Mouse (Mus musculus): ENCODE results near the gene Maml1. TPM values are rescaled to one million over a fixed set of nuclear protein-coding genes. Genes with fewer than 3 reads are reported as not detected.
A peak's percentile ranks its signal among the peaks of the same experiment; 100 is the strongest.

Gene Maml1
- polyA plus RNA-seq, 1 experiment from 2014 or later: 7.2 TPM

DNA sequence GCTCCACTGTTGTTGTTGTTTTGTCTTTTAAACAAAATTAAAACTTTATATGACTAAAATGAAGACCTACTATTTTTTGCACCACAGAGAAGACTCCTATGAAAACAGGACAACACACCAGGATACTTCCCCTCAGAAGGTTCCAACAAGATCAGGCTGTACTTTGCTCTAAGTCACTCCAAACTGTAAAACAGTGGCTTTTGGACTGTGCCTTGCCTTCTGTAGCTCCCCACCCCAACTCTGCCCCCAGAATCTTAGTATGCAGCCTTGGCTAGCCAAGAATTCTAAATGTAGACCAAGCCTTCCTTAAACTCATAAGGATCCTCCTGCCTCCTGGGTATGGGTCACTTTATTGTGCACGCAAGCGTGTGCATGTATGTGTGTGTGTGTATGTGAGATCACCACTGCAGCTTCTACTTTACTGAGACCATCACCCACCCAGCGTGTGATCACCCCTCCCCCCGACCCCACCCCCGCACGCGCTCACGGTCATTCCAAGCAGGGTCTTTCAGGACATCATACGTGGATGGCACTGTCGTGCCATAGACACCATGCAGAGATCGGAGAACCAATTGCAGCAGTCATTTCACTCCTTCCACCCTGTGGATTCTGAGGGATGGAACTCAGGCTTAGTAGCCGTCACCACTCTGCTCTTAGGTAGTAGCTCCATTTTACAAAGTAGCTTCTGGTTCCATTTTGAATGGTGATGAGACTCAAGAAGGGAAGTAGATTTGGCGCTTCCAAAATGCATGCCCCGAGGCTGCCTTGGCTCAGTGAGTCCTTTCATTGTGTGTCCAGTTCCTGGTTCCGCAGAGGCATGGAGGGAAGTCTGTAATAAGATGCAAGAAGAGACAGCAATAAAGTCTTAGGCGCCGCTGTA lies 68.1 kb downstream of the Maml1 start:
- Histone ChIP-seq H3K4me3 (peak overlapping the region; percentile 89), H3K27ac (replicated peaks) (peak overlapping the region; percentile 94), H3K4me1 (peaks cover 50% of the 10 kb centered on the region), H3K9me3 (no peaks in the 10 kb centered on the region), H3K27me3 (replicated peaks; ENCODE audit: low read depth, poor library complexity, severe bottlenecking) (peaks cover 28% of the 10 kb centered on the region), H3K36me3 (replicated peaks) (no peaks in the 10 kb centered on the region)
- peak; percentile 43 for DNase-seq (ENCODE audit: low spot score)
- 7% methylated on average over 17 of the region's 17 CpGs for WGBS

DNA sequence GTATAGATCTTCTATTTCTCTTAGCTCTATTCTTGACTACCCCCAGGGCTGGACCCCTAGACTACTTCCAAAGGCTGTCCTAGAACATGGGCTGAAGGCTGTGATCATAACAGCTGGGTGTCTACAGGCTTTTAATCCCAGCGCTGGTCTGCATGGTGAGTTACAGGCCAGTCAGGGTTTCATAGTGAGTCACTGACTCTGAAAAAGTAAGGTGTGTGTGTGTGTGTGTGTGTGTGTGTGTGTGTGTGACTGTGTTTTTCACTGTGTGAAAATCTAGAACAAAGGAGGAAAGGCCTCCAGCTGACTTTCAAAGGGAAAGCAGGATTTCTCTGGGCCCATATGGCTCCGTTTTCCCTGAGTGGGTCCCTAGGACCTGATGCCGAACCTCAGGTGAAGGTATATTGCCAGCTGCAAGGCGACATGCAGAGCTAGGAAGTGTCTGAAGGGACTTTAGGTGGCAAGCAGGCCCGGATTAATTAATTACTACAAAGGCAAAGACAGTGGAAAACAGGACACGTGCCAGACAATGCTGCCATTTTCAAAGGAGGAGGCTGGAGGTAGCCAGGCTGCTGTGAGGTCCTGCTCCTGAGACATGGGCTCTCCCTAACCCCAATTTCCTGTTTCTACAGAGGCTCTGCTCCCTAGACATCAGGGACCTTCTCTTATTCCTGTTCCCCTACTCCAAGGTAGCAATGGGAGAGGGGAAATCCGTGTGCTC lies 69.4 kb downstream of the Maml1 start:
- WGBS: 58% methylated on average over 7 of the region's 7 CpGs
- Histone ChIP-seq H3K4me3 (no peak overlapping the region), H3K9me3 (no peaks in the 10 kb centered on the region), H3K27ac (replicated peaks) (no peak overlapping the region), H3K36me3 (replicated peaks) (no peaks in the 10 kb centered on the region), H3K4me1 (peaks cover 42% of the 10 kb centered on the region), H3K27me3 (replicated peaks; ENCODE audit: low read depth, poor library complexity, severe bottlenecking) (peaks cover 28% of the 10 kb centered on the region)
- no peak for DNase-seq (ENCODE audit: low spot score)

DNA sequence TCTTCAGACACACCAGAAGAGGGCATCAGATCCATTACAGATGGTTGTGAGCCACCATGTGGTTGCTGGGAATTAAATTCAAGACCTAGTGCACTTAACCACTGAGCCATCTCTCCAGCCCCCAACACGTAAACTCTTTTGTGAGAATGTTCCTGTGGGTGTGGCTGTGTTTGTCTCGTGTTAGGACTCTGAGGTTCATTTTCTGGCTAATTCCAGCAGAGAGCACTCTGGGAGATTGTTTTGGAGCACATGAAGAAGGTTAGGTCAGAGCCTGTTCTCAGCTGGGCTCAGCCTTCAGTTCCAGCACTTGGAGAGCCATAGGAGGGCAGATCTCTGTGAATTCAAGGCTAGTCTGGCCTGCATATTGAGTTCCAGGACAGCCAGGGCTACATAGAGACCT lies 72.3 kb downstream of the Maml1 start:
- H3K27ac ChIP-seq (replicated peaks): no peak overlapping the region
- H3K4me1 ChIP-seq: peaks cover 40% of the 10 kb centered on the region
- no peak for DNase-seq (ENCODE audit: low spot score)
- peaks cover 16% of the 10 kb centered on the region for H3K27me3 ChIP-seq (replicated peaks; ENCODE audit: low read depth, poor library complexity, severe bottlenecking)
- H3K4me3 ChIP-seq: no peak overlapping the region
- 57% methylated on average over 2 of the region's 2 CpGs for WGBS
- no peaks in the 10 kb centered on the region for H3K9me3 ChIP-seq
- H3K36me3 ChIP-seq (replicated peaks): no peaks in the 10 kb centered on the region

DNA sequence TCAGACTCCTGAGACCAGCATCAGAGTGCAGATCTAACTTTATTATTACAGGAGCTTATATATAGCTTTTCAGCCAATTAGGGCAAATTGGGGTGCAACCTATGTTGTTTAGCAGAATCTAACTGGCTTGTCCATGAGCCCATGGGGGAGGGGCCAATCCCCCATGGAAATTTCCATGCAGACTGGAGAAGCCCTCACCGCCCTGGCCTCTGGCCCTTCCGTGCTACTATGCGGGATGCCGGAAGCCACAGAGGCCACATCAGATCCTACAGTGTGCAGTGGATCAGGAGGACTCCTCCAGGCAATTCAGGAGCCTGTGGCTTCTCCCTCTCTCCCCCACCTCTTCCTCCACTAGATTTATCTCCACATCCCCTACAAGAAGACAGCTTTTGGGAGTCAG lies 74.3 kb downstream of the Maml1 start:
- Histone ChIP-seq H3K4me3 (no peak overlapping the region), H3K27ac (replicated peaks) (no peak overlapping the region), H3K36me3 (replicated peaks) (no peaks in the 10 kb centered on the region), H3K27me3 (replicated peaks; ENCODE audit: low read depth, poor library complexity, severe bottlenecking) (peaks cover 5% of the 10 kb centered on the region; the same call in 1 of the 2 replicates), H3K4me1 (peaks cover 28% of the 10 kb centered on the region), H3K9me3 (no peaks in the 10 kb centered on the region)
- 46% methylated on average over 4 of the region's 4 CpGs for WGBS
- DNase-seq (ENCODE audit: low spot score): no peak

DNA sequence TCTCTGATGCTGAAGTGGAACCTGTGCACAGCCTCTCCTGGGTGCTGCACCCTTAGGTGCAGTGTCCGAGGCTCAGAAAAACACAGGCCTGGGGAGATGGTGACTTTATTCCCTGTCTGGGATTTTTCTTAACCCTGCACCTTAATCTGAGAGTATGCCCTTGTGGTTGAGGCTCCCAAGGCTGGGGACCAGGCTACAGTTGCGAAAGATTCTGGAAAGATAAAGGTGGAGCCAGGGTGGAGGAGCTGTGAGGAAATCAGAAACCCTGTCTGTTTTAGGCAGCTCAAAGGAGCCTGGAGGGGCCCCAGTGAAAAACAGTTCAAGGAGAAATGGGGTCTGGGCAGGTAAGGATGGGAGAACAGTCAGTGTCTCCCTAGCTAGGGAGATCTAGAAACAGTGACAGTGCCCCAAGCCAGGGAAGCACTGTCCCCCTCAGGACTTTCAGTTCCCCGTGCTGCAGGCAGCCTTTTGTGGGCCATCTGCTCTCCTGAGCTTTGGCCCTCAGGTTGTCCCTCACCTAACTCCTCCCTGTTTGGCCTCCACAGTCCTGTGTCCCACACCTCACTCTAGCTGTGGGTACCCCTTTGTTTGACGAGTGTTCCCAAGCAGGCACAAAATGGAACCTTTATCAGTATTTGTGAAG lies 75.3 kb downstream of the Maml1 start:
- H3K4me1 ChIP-seq: peaks cover 28% of the 10 kb centered on the region
- no peak for DNase-seq (ENCODE audit: low spot score)
- no peaks in the 10 kb centered on the region for H3K27me3 ChIP-seq (replicated peaks; ENCODE audit: low read depth, poor library complexity, severe bottlenecking)
- no peaks in the 10 kb centered on the region for H3K36me3 ChIP-seq (replicated peaks)
- H3K9me3 ChIP-seq: no peaks in the 10 kb centered on the region
- 0 out of 2 replicates have a peak overlapping the region, but pooled peaks have one; percentile 5 for H3K27ac ChIP-seq (replicated peaks)
- 74% methylated on average over 4 of the region's 4 CpGs for whole genome bisulfite sequencing
- H3K4me3 ChIP-seq: no peak overlapping the region

DNA sequence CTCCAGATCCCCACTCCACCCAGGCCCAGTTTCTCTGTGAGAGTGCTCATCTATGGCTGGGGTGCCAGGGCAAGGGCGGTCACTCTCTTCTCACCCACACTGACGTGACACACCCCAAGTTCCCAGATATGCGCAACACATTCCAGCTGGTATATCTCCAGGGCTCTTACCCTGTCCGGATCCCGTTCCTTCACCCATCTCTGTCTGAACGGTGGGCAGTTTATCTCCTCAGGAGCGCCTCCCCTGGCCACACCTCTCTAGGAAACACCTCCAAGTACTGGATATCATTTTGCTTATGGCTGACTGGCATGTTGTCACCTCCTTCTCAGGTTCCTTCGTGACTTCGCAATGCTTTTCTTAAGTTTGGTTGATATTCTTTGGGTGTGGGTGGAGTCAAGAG lies 76.5 kb downstream of the Maml1 start:
- Histone ChIP-seq H3K27me3 (replicated peaks; ENCODE audit: low read depth, poor library complexity, severe bottlenecking) (no peaks in the 10 kb centered on the region), H3K4me1 (peaks cover 36% of the 10 kb centered on the region), H3K36me3 (replicated peaks) (no peaks in the 10 kb centered on the region), H3K4me3 (no peak overlapping the region), H3K27ac (replicated peaks) (no peak overlapping the region), H3K9me3 (no peaks in the 10 kb centered on the region)
- 20% methylated on average over 9 of the region's 9 CpGs for WGBS
- no peak for DNase-seq (ENCODE audit: low spot score)

DNA sequence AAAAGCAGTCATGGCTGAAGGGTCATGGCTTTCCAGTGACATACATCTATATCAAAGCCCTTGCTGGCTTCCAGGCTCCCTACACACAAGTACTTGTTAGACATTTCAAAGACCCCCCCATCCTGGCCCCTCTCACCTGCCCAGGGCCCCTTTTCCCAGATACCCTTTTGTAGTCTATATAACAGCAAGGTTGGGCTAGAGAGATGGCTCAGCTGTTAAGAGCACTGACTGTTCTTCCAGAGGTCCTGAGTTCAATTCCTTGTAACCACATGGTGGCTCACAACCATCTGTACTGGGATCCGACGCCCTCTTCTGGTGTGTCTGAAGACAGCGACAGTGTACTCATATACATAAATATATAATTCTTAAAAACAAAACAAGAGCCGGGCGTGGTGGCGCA lies 77.5 kb downstream of the Maml1 start:
- no peak for DNase-seq (ENCODE audit: low spot score)
- Histone ChIP-seq H3K27me3 (replicated peaks; ENCODE audit: low read depth, poor library complexity, severe bottlenecking) (no peaks in the 10 kb centered on the region), H3K4me3 (no peak overlapping the region), H3K9me3 (no peaks in the 10 kb centered on the region), H3K36me3 (replicated peaks) (no peaks in the 10 kb centered on the region), H3K27ac (replicated peaks) (no peak overlapping the region), H3K4me1 (peaks cover 36% of the 10 kb centered on the region)
- WGBS: 89% methylated on average over 6 of the region's 6 CpGs

DNA sequence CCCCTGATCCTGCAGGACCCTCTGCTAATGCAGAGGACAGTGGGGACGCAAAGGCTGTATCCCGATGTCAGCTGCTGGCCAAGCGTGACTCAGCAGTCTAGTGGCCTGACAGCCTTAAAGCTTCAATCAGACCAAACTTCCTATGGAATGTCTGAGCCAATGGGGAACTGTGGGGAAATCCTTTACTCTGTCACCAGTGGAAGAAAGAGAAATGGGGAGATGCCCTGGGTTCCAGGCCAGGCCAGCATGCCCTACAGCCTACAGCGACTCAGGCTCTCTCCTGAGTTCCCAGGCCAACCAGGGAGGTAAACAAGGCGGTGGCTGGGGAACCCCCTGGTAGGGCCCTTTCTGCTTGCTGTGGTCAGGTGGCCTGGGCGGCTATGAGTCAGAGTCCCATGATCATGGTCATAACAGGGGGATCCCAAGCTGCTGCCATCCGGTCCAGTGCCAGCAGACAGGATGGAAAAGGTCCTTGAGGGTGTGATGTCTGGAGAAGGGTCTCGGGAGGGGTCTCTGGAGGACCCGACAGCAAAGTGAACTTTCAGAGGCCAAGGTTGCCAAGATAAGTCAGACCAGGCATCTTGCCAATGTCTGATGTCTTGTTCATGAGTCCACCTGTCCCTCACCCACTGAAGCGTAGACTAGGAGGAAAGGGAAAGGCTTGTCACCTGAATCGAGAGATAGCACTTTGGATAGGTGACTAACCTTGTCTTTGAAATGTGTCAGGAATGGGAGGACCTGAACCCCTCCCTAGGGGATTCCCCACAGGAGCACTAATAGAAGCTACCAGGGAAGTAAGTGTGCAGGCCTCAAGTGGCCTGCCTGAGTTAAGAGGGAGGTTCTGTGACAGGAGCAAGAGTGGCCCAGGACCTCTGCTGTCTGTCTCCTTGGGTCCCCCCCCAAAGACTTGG lies 79.0 kb downstream of the Maml1 start:
- 73% methylated on average over 11 of the region's 11 CpGs for WGBS
- H3K27ac ChIP-seq (replicated peaks): 0 out of 2 replicates have a peak overlapping the region, but pooled peaks have one; percentile 1
- H3K36me3 ChIP-seq (replicated peaks): peaks cover 6% of the 10 kb centered on the region; the same call in 1 of the 2 replicates

DNA sequence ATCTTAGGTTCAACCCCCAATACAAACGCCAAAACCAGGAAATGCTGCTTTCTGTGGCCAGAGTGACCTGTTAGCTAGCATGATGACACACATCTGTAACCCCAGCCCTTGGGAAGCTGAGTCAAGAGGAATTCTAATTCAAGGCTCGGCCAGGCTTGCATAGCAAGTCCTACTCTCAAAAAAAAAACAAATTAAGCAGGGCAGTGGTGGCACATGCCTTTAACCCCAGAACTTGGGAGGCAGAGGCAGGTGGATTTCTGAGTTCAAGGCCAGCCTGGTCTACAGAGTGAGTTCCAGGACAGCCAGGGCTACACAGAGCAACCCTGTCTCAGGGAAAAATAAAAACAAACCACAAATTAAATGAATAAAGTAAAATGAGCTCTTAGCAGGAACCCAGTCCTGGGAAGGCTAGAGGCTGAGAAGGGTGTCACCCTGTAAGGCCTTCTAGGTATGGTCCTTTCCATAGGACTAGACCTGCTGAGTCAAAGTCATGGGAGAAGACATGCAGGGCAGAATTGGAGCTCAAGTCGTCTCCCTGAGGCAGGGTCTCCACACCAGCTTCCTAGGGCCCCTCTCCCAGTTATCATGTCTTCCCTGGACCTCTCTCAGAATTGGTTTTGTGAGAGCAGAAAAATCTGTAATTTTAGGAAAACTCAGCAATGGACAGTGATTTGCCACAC lies 79.9 kb downstream of the Maml1 start:
- no peaks in the 10 kb centered on the region for H3K27me3 ChIP-seq (replicated peaks; ENCODE audit: low read depth, poor library complexity, severe bottlenecking)
- H3K9me3 ChIP-seq: no peaks in the 10 kb centered on the region
- WGBS: 74% methylated on average over 3 of the region's 3 CpGs
- no peak overlapping the region for H3K27ac ChIP-seq (replicated peaks)
- no peak for DNase-seq (ENCODE audit: low spot score)
- peaks cover 37% of the 10 kb centered on the region for H3K4me1 ChIP-seq
- H3K36me3 ChIP-seq (replicated peaks): peaks cover 15% of the 10 kb centered on the region
- no peak overlapping the region for H3K4me3 ChIP-seq

More for the DNA sequence above, 79.0 kb downstream of the Maml1 start:
- H3K9me3 ChIP-seq: no peaks in the 10 kb centered on the region
- DNase-seq (ENCODE audit: low spot score): no peak
- H3K27me3 ChIP-seq (replicated peaks; ENCODE audit: low read depth, poor library complexity, severe bottlenecking): no peaks in the 10 kb centered on the region
- H3K4me1 ChIP-seq: peaks cover 43% of the 10 kb centered on the region
- H3K4me3 ChIP-seq: no peak overlapping the region

DNA sequence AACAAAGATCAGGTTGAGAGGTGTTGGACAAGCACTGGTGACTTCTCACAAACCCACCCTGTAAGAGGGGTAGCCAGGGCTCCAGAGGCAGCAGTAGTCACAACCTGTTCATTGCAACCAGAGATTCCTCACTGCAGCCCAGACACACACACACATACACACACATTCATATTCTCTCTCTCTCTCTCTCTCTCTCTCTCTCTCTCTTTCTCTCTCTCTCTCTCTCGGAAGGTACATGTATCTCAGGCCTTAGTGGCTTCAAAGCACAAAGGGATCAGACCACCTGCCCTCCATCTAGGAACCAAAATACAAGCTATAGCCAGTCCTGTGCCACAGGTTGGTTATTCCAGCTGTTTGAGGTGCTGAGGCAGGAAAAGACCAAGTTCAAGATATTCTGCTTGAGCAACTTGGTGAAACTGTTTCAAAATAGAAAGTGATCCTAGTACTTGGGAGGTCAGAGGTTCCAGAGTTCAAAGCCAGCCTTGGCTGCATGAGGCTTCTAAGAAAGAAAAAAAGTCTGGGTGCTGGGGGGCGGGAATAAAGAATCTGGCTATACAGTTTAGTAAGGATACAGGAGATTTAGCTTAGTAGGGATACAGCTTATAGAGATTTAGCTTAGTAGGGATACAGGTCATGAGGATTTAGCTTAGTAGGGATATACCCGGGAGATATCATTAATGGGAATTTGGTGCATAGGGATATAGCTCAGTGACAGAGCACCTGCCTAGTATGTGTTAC lies 80.6 kb downstream of the Maml1 start:
- DNase-seq (ENCODE audit: low spot score): no peak
- 90% methylated on average over 3 of the region's 3 CpGs for whole genome bisulfite sequencing
- H3K27ac ChIP-seq (replicated peaks): peak overlapping the region; percentile 93
- no peaks in the 10 kb centered on the region for H3K9me3 ChIP-seq
- H3K4me1 ChIP-seq: peaks cover 31% of the 10 kb centered on the region
- H3K27me3 ChIP-seq (replicated peaks; ENCODE audit: low read depth, poor library complexity, severe bottlenecking): no peaks in the 10 kb centered on the region
- H3K4me3 ChIP-seq: peak overlapping the region; percentile 87
- H3K36me3 ChIP-seq (replicated peaks): peaks cover 22% of the 10 kb centered on the region
